Mouse (Mus musculus) brown adipose tissue, adult 24 weeks (tissue): ENCODE results near the gene 1500009C09Rik. TPM values are rescaled to one million over a fixed set of nuclear protein-coding genes. Genes with fewer than 3 reads are reported as not detected.

Source experiments
- H3K27ac ChIP-seq: fragments of 200-500 bp; replicated peaks from 2 replicates; pipeline ENCODE4 v1.5.1; 2012; ENCODE audit warnings: low read depth, mild to moderate bottlenecking, low read length
- H3K4me1 ChIP-seq: fragments of 200-500 bp; 2 replicates; pipeline ENCODE4 v1.6.1; 2012; ENCODE audit warnings: low read length, mixed read lengths; ENCODE audit not compliant: control insufficient read depth, insufficient read depth, insufficient read length
- H3K4me3 ChIP-seq: fragments of 200-500 bp; 2 replicates; pipeline ENCODE4 v1.5.1; 2012; ENCODE audit warnings: low read depth, mild to moderate bottlenecking, low read length, moderate library complexity; ENCODE audit not compliant: insufficient read depth
- polyA plus RNA-seq: library from polyadenylated mRNA; stranded (reverse); fragments of >200 nt; gene quantifications from 2 replicates; pipeline ENCODE4 v1.2.4, GENCODE M21; 2012; ENCODE audit not compliant: missing spikeins, insufficient read depth, insufficient read length

Gene 1500009C09Rik
- not detected in 2 replicates for polyA plus RNA-seq

- H3K4me3 ChIP-seq: no peak within 1 kb of the TSS
- H3K27ac ChIP-seq: no peak within 1 kb of the TSS
- no peaks in the 10 kb centered on the region for H3K4me1 ChIP-seq
These were observed at the start of gene 1500009C09Rik for GRCm38 (mm10) chr15:82252097-82252496. Gene 1500009C09Rik, plus strand, starts transcription at chr15:82252397.

DNA sequence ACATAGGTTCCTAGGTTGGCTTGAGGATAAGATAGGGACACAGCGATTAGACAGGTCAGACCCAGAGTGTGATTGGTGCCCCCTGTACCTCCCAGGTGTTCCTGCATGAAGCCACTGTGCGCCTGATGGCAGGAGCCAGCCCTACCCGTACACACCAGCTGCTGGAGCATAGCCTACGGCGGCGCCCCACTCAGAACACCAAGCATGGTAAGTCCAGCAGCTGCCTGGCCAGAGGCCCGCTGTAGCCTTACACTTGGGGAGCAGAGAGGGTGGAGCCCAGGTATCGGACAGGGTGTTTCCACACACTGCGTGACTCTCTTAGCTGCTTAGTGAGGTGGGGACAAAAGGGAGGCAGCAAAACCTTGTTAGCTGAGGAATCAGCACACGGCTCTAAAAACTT is 49.1 kb upstream of the 1500009C09Rik start:
- H3K27ac ChIP-seq: no peak overlapping the region
- no peak overlapping the region for H3K4me3 ChIP-seq
- no peaks in the 10 kb centered on the region for H3K4me1 ChIP-seq

- no peak overlapping the region for H3K4me3 ChIP-seq
- no peak overlapping the region for H3K27ac ChIP-seq
- H3K4me1 ChIP-seq: no peaks in the 10 kb centered on the region
These were observed 48.4 kb upstream of the 1500009C09Rik start for GRCm38 (mm10) chr15:82203611-82204351.

DNA sequence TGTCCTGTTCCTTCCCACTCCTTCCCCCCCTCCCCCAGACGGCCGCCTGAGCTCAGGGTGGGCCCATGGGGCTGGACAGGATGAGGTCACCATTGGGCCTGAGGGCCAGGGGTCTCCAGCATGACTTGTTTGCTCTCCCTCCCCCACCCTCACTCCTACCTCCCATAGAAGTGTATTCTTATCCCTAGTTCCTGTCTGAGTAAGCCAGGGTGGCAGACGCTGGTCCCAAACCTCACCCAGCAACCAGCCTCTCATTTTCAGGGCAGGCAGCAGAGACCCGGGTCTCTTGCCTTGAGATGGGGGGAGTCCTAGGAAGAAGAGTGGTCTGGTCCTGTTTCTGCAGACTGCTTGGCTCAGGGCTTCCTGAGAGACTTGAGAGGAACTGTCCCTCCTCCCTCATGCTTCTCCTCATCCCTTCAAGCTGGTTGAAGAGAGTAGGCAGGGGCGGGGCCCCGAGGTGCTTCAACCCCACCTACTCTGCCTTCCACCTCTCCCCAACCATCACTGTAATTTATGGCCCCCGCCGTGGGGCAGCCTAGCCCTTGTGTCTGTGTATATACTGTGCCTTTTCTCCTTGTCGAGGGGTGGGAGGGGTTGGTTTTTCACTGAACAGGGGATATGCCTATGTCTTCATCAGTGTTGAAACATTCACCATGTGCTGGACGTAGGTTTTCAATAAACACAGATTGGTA is 47.4 kb upstream of the 1500009C09Rik start:
- Histone ChIP-seq H3K4me1 (no peaks in the 10 kb centered on the region), H3K4me3 (no peak overlapping the region), H3K27ac (no peak overlapping the region)

- Histone ChIP-seq H3K4me1 (no peaks in the 10 kb centered on the region), H3K27ac (no peak overlapping the region), H3K4me3 (no peak overlapping the region)
These were observed 45.7 kb upstream of the 1500009C09Rik start for GRCm38 (mm10) chr15:82206365-82207104.

DNA sequence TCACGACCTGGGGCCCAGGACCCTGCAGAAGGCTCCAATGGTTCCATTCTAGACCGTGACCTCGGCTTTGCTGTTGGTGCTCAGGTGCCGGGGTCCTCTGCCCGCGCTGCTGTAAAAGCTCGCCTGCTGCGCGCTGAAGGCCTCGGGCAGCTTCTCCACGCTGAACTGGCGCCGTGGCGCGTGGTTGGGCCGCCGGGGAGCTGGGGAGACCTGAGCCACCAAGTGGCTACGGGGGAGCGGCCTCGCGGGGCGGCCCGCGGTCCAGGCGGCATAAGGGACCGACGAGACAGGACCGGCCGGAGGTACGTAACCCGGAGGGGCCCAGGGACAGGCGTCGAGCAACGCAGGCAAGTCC is 45.1 kb upstream of the 1500009C09Rik start:
- H3K27ac ChIP-seq: no peak overlapping the region
- no peaks in the 10 kb centered on the region for H3K4me1 ChIP-seq
- H3K4me3 ChIP-seq: no peak overlapping the region

GRCm38 (mm10) chr15:82207504-82208219 is 44.5 kb upstream of the 1500009C09Rik start:
- Histone ChIP-seq H3K27ac (no peak overlapping the region), H3K4me1 (no peaks in the 10 kb centered on the region), H3K4me3 (no peak overlapping the region)

GRCm38 (mm10) chr15:82208307-82208706 is 43.9 kb upstream of the 1500009C09Rik start:
- Histone ChIP-seq H3K4me1 (no peaks in the 10 kb centered on the region), H3K4me3 (no peak overlapping the region), H3K27ac (no peak overlapping the region)

- Histone ChIP-seq H3K27ac (no peak overlapping the region), H3K4me1 (no peaks in the 10 kb centered on the region), H3K4me3 (no peak overlapping the region)
These were observed 42.7 kb upstream of the 1500009C09Rik start for GRCm38 (mm10) chr15:82209295-82210050.

- H3K4me3 ChIP-seq: no peak overlapping the region
- no peaks in the 10 kb centered on the region for H3K4me1 ChIP-seq
These were observed 41.4 kb upstream of the 1500009C09Rik start for GRCm38 (mm10) chr15:82210801-82211200.

GRCm38 (mm10) chr15:82211281-82211680 is 40.9 kb upstream of the 1500009C09Rik start:
- Histone ChIP-seq H3K27ac (no peak overlapping the region), H3K4me1 (no peaks in the 10 kb centered on the region), H3K4me3 (0 out of 2 replicates have a peak overlapping the region, but pooled peaks have one; percentile 10)

More at GRCm38 (mm10) chr15:82210801-82211200, 41.4 kb upstream of the 1500009C09Rik start:
- H3K27ac ChIP-seq: no peak overlapping the region

GRCm38 (mm10) chr15:82211911-82212751 is 40.1 kb upstream of the 1500009C09Rik start:
- H3K4me3 ChIP-seq: peak overlapping the region; percentile 48
- H3K27ac ChIP-seq: no peak overlapping the region
- no peaks in the 10 kb centered on the region for H3K4me1 ChIP-seq

DNA sequence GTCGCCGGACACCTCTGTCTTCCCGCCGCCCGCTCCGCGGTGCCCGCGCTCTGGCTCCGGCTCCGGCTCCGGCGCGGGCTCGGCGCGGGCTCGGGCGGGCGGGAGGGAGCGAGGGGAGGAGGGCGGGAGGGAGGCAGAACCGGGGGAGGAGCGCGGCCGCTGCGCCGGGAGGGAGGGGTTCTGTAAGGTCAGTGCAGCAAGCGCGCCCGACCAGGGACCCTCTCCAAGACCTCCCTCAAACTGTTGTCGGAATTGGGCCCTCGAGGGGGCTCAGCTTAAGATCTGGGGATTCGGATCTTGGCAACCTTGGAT is 39.5 kb upstream of the 1500009C09Rik start, which contains the start of gene Shisa8:
Gene Shisa8 (minus strand): TSS at position 64 of the 312 bp plus-strand sequence.
- Histone ChIP-seq H3K4me3 (peak within 1 kb of the TSS; percentile 48), H3K4me1 (no peaks in the 10 kb centered on the region), H3K27ac (no peak within 1 kb of the TSS)
